Mouse (Mus musculus) CH12.LX (cell line): ENCODE data around the gene Anks3.

ENCODE experiments used
- CTCF ChIP-seq, 2 experiments: IDR thresholded peaks in 1 of 2; conservative IDR thresholded peaks in 1 of 2; 2 replicates each; pipeline ENCODE4 v1.5.1; 2011 to 2012; ENCODE audit warnings: low read depth in 2 of 2, low read length in 2 of 2, improper control_type of control experiment in 1 of 2, inconsistent platforms in 1 of 2, mild to moderate bottlenecking in 1 of 2, moderate library complexity in 1 of 2
- EP300 ChIP-seq: IDR thresholded peaks from 2 replicates; pipeline ENCODE4 v1.6.1; 2011; ENCODE audit warnings: low read length, improper control_type of control experiment
- POLR2A ChIP-seq: IDR thresholded peaks from 2 replicates; pipeline ENCODE4 v1.6.1; 2011; ENCODE audit warnings: low read depth, mild to moderate bottlenecking, improper control_type of control experiment, low read length
- UBTF ChIP-seq: IDR thresholded peaks from 2 replicates; pipeline ENCODE4 v1.6.1; 2012; ENCODE audit warnings: low read depth, mild to moderate bottlenecking, inconsistent platforms, low read length, improper control_type of control experiment, moderate library complexity
- ZKSCAN1 ChIP-seq: IDR thresholded peaks from 2 replicates; pipeline ENCODE4 v1.6.1; 2012; ENCODE audit warnings: low read depth, inconsistent platforms, low read length, improper control_type of control experiment, borderline replicate concordance

GRCm38 (mm10) chr16:5010371-5010935, 46.4 kb upstream of the Anks3 start:
- TF ChIP-seq ZKSCAN1 (no peak), UBTF (no peak), EP300 (no peak), POLR2A (no peak), CTCF (conservative IDR thresholded peaks at IDR 0.05 in 1 of 2, IDR thresholded peaks at IDR 0.05 in 1 of 2; ENCODE audit: low read depth in 2 of 2, low read length in 2 of 2) (no peak)
